Mouse (Mus musculus) retina, postnatal 7 days (tissue): ENCODE data around the gene Onecut3.

Experiments used
- DNase-seq: peaks from one replicate; pipeline ENCODE4 v3.0.0-alpha.2; 2012; ENCODE audit warnings: low read depth, low spot score

Onecut3 gene

GRCm38 (mm10) chr10:80552364-80552763 lies 57.7 kb downstream of the Onecut3 start:
- DNase-seq, result no peak

- no peak for DNase-seq
Observed at GRCm38 (mm10) chr10:80553575-80553974, 58.9 kb downstream of the Onecut3 start.

GRCm38 (mm10) chr10:80553997-80554396 lies 59.4 kb downstream of the Onecut3 start:
- DNase-seq, result no peak

- peak; percentile 68 for DNase-seq
Observed at GRCm38 (mm10) chr10:80557346-80557965, 62.8 kb downstream of the Onecut3 start.

- DNase-seq, result no peak
Observed at GRCm38 (mm10) chr10:80559431-80559830, 64.8 kb downstream of the Onecut3 start.

- DNase-seq, result no peak
Observed at GRCm38 (mm10) chr10:80560621-80561020, 66.0 kb downstream of the Onecut3 start.

- DNase-seq, result peak; percentile 91
Observed at GRCm38 (mm10) chr10:80561116-80561944, 66.7 kb downstream of the Onecut3 start, which contains the start of gene Rexo1. TSS of gene Rexo1 (minus strand) at chr10:80561560.

- peak; percentile 75 for DNase-seq
Observed at GRCm38 (mm10) chr10:80566375-80567092, 71.9 kb downstream of the Onecut3 start.
